Mouse (Mus musculus) Muller cell, postnatal 12 days (primary cell): Measurements from ENCODE around the gene Gm20431.

Experiments
- DNase-seq: peaks from one replicate; pipeline ENCODE4 v3.0.0-alpha.2; 2015; ENCODE audit errors: inconsistent ontology term

Gene Gm20431

GRCm38 (mm10) chr2:167661270-167662203 is at the start of gene Gm20431:
TSS of gene Gm20431 (minus strand) at chr2:167661496.
- DNase-seq, result peak; percentile 96

GRCm38 (mm10) chr2:167710574-167710973 is 49.3 kb upstream of the Gm20431 start:
- peak; percentile 56 for DNase-seq

- no peak for DNase-seq
Measured at GRCm38 (mm10) chr2:167709969-167710368, 48.7 kb upstream of the Gm20431 start.

DNA sequence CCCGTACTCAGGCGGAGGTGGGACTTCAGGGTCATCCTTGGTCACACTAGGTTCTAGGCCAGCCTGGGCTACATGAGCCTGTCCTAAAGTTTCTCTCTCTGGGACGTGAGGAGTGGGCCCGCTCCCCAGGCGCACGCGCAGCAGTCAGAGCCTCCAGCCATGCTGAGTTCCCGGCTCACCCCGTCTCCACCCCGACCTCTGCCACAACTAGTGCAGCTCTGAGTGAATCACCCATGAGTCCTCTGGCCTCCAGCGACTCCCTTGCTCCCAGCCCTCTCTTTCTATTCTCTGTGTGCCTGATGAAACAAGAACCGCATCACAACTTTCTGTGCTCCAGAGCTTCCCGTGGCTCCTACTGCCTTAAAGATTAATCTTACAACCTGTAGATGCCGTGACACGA is 47.1 kb upstream of the Gm20431 start:
- no peak for DNase-seq

GRCm38 (mm10) chr2:167706183-167706939 is 45.1 kb upstream of the Gm20431 start:
- no peak for DNase-seq

GRCm38 (mm10) chr2:167704409-167704808 is 43.1 kb upstream of the Gm20431 start:
- DNase-seq, result no peak

GRCm38 (mm10) chr2:167702126-167702525 is 40.8 kb upstream of the Gm20431 start:
- no peak for DNase-seq

DNA sequence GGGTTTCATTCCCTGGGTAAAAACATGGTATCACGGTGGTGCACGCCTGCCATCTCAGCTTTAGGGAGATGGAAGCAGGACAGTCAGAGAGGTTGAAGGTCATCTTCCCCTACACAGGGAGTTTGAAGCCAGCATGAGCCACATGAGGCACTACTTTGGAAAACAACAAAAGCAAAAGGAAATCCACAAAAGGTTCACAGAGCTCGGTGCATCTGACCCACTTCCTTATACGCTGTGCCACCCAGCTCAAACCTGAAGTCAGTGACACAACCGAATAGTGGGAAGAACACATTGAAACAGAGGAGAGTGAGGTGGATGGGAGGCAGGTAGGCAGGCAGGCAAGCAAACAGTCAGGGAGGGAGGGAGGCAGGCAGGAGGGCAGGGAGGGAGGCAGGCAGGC is 40.2 kb upstream of the Gm20431 start:
- no peak for DNase-seq

GRCm38 (mm10) chr2:167700018-167700417 is 38.7 kb upstream of the Gm20431 start:
- no peak for DNase-seq

DNA sequence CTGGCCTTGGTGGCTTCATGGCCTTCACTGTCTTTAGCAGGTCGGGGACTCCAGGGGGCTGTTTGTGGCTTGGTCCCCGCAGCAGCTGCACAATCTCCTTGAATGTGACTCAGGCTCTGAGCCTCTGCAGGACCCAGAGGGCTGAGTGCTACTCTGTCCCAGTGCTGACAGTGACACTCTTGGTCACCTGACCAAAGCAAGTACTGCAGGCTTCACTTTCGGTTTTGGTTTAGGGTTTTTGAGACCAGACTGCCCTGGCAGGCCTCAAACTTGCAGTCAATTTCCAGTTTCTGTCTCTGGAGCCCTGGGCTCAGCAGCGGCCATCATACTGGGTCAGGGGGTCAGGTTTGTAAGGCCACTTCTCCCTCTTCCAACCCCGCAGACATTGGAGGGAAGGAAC is 36.6 kb upstream of the Gm20431 start:
- DNase-seq, result peak; percentile 74

- DNase-seq, result no peak
Measured at GRCm38 (mm10) chr2:167696143-167696542, 34.8 kb upstream of the Gm20431 start.

GRCm38 (mm10) chr2:167695491-167695890 is 34.2 kb upstream of the Gm20431 start:
- no peak for DNase-seq

DNA sequence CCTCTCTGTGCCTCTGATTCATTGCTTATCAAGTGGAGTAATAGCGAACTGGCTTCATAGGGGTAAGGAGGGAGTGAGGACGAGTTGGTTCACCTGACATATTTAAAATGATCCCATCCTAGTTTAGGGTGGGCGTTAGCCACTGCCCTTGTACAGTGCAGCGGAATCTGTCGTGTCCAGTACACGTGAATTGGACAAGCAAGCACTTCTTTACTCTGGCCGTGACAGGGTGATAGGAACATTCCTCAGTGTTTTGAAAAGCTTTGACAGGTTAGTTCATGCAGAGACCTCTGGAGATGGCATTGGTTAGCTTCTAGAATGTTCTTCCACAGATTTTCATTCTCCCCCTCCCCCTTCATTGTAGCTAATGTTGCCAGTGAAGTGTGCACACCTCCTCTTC is 33.7 kb upstream of the Gm20431 start:
- DNase-seq, result no peak

- DNase-seq, result no peak
Measured at GRCm38 (mm10) chr2:167694244-167694643, 32.9 kb upstream of the Gm20431 start.

DNA sequence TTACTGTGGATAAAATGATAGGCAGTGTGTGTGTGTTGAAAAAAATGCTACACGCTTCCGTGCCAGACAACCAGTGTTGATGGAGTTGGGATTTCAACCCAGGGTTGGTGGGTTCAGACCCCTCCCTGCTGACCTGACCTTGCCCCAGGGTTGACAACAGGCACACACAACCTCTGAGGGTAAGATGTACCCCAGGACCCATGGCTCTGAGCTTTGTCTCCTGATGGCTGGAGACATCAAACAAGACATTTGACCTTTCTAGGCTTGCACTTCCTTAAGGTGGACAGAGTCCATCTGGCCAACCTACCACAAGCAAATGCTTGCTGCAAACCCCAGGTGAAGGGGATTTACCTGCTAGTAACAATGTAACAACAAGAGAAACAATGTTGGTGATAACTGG is 32.2 kb upstream of the Gm20431 start:
- no peak for DNase-seq

DNA sequence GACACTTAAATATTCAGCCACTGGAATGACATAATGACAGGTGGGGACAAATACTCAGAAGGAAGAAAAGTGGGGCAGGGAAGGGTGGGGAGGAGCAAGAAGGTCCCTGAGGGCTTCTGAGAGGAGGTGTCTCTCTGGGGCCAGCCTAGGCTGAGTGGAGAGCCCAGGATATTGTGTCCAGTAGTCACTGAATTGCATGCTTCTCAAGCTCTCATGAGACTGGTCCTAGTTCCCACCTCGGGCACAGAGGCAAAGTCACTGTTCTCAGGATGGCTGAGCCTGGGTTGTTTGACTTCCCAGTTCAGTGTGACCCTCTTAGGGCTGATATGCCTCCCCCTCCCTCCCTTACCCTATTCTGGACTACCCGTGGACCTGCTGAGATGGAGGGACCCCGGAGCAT is 31.5 kb upstream of the Gm20431 start:
- no peak for DNase-seq

DNA sequence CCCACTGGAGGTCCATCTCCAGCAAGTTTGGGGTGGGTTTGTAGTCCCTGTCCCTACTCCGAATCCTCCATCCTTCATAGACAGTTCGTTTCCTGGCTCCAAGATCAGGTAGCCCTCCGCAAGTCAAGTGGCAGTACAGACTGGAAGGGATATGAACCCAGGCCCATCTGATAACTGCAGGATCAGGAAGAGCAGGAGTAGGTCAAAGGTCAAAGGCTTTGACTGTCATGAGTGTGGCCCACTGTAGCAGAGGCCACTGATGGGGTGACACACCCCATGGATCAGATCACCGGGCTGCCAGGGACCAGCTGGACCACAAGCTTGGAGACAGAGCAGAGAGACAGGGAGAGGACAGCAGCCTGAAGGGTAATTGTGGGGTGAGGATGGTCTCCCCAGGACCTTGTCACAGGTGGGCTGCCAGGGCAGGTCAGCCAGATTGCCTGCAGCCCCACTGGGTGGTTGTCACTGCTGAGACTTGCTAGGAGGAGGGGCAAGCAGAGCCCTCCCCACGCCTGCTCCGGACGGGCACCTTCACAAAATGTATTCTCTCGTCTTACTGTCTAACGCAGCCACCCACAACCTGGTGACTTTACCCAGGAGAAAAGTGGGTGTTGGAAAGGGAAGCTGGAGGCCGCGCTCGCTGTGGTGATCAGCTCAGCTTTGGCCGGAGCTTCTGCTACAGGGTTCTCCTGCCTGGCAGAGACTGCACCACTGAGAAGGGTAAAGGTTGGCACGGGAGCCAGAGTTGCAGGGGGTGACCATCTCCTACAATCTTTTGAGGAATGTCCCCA is 30.8 kb upstream of the Gm20431 start:
- DNase-seq, result no peak

DNA sequence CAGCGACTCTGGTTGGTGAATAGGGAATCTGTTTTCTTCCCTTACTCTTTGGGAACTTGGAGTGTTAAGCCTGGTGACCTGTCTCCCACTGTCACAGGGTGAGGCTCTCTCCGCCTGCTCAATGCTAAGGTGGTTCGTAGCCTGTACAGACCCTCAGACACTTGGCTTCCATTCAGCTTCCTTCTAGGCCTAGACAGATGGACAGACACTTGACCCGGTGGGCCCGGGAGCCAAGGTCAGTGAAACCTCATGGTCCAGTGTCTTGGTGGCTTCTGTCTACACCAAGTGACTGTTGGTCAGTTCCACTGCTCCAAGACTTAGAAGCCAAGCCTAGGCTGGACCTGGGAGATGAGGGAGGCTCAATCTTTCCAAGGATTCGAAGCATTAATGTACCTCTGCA is 30.1 kb upstream of the Gm20431 start:
- DNase-seq, result no peak

GRCm38 (mm10) chr2:167690962-167691311 is 29.6 kb upstream of the Gm20431 start:
- DNase-seq, result peak; percentile 40

GRCm38 (mm10) chr2:167690219-167690961 is 29.1 kb upstream of the Gm20431 start:
- DNase-seq, result peak; percentile 66

- DNase-seq, result peak; percentile 57
Measured at GRCm38 (mm10) chr2:167689501-167690218, 28.4 kb upstream of the Gm20431 start, which contains the start of gene Tmem189. TSS of gene Tmem189 (minus strand) at chr2:167689822.
